Mouse (Mus musculus): ENCODE measurements around the gene Sik2.

- TF ChIP-seq GATA1 (IDR thresholded peaks at IDR 0.05; ENCODE audit: borderline replicate concordance, low read length) (no peak), FLI1 (IDR thresholded peaks at IDR 0.05; ENCODE audit: low read length) (no peak)
These were observed 53.7 kb downstream of the Sik2 start for GRCm38 (mm10) chr9:50955176-50955575.
